Mouse (Mus musculus) CD8-positive naive resting alpha-beta T cell, adult 2 months (primary cell): ENCODE results near the gene Tmigd3.
"Not testable (repeated sequence)": the region's sequence is repeated elsewhere in the genome, so short reads cannot be mapped to it uniquely, and the experiment has no call there.

Experiments
- DNase-seq, 2 experiments: peaks; one replicate each; pipeline ENCODE4 v3.0.0; 2022; ENCODE audit warnings: low read depth in 2 of 2, low spot score in 2 of 2

Gene Tmigd3

GRCm38 (mm10) chr3:105899394-105900147, 28.9 kb downstream of the Tmigd3 start:
- DNase-seq: peak; percentile 74 to 82

DNA sequence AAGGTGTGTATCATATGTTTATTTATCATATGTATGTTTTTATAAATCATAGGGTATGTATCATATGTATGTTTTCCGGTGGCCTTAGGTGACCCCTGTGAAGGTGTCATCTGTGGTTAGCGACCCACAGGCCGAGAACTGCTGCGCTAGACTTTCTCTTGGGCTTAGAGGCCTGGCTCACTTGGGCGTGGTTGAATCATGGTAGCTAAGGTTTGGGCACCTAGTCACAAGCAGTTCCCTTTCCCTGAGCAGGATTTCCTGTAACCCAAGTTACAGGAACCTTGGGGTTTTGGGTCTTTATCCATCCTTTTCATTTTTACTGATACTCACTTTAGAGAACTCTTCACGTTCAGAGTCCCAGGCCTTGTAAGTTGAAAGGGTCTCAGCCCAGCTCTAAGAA, 29.6 kb downstream of the Tmigd3 start:
- DNase-seq: no peak

GRCm38 (mm10) chr3:105900716-105901115, 30.0 kb downstream of the Tmigd3 start:
- DNase-seq: peak in 1 of 2 experiments; percentile 29

GRCm38 (mm10) chr3:105901468-105901867, 30.8 kb downstream of the Tmigd3 start:
- no peak for DNase-seq

GRCm38 (mm10) chr3:105904213-105904612, 33.5 kb downstream of the Tmigd3 start:
- DNase-seq: no peak

GRCm38 (mm10) chr3:105904721-105905120, 34.0 kb downstream of the Tmigd3 start:
- DNase-seq: no peak

- DNase-seq: no peak
Observed at GRCm38 (mm10) chr3:105907956-105908655, 37.4 kb downstream of the Tmigd3 start.

DNA sequence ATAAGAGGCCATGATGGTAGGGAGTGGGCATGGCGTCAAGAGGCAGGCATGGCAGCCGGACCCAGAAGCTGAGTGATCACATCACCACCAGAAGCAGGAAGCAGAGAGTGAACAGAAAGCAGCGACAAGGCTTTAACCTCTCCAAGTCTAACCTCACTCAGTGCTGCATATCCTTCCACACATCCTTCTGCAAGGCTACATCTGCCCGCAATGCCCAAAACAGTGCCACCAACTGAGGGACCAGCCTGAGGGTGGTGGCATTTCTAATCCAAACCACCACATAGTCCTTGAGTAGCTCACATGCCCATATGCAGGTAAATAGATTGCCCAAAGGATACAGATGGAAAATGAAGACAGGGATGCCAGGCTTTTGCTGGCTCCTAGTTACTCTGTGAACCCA, 38.3 kb downstream of the Tmigd3 start:
- no peak for DNase-seq

- DNase-seq: peak in 1 of 2 experiments; percentile 22
Observed at GRCm38 (mm10) chr3:105910519-105911190, 40.0 kb downstream of the Tmigd3 start.

DNA sequence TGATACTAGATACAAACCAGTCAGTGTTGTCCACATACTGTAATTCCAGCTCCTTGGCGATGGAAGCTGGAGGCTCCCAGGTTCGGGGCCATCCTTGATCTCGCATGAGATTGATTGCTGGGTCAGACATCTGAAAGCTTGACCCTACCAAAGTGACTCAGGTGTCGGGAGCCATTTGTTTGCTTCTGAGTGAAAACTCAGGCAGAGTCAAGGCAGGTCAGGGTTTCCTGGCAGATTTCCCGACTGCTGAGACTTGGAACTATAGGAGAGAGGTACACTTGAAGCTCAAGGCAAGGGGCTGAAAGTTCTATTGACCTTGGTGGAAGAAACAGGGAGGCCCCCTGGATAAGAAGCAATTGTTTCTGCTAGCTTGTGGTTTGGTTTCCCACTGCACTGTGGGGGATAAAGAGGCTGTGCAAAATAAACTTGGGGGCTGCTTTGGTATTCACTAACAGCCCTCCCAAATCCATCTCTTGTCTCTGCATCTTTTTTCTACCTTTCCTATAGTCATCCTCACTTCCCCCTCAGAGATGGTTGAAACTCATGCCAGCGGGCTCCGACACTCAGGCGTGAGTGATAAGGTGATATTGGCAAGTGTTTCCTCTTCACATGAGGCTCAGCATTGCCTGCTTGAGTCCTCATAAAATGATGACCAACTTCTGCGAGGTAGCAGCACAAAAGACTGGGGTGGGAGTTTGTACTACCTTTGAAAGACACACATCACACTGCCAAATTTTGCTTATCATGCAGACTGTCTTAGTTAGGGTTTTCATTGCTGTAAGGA, 41.6 kb downstream of the Tmigd3 start:
- no peak for DNase-seq

GRCm38 (mm10) chr3:105913839-105914681, 43.4 kb downstream of the Tmigd3 start:
- no peak for DNase-seq

GRCm38 (mm10) chr3:105915281-105915680, 44.6 kb downstream of the Tmigd3 start:
- DNase-seq: no peak

GRCm38 (mm10) chr3:105916455-105916854, 45.8 kb downstream of the Tmigd3 start:
- not testable (repeated sequence) for DNase-seq

GRCm38 (mm10) chr3:105917656-105918354, 47.1 kb downstream of the Tmigd3 start:
- no peak for DNase-seq

DNA sequence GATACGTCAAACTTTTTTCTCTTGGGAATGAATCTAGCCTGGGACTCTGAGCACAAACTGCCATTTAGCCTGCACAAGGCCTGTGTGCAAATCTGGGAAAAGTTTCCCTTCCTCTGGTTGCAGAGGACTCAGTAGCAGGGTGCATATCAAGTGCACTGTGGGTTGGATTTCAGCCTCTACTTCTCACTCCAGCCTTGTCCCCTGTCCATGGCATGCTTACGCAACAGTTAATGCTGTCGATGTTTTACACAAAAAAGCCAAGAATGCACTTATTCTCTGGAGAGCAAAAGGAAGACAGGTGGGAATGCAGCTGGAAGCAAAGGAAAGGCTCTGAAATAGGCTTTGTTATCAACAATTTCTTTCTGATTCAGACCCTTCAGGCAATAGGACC, 47.6 kb downstream of the Tmigd3 start:
- DNase-seq: no peak

DNA sequence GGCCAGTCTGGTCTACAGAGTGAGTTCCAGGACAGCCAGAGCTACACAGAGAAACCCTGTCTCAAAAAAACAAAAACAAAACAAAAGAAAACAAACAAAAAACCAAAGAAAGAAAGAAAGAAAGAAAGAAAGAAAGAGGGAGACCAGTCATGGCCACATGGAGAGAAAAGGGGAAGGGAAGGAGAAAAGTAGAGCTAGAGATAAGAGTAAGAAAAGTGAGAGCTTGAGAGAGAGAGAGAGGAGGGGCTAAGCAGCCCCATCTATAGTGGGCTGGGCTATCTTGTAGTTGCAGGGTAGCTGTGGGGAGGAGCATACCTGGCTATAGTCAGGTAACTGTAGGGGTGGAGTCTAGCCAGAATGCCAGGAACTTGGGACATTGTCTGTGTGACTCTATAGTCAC, 50.0 kb downstream of the Tmigd3 start:
- DNase-seq: not testable (repeated sequence)

DNA sequence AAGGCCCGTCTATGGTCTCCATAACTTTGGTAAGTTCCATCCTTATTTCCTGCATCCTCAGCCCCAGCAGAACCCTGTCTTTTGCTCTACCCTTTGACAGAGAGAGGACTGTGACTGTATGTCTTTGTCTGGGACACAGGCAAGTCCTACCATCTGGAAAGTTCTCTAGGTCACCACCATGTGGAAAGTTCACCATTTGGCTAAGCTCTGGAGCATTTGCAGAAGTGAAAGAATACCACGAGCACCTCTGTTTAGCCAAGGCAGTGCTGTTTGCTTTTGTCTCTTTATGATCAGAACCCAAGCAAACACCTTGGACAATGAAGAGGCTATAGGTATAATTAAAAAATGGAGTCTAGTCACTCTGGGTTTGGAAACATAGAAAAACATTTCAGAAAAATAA, 51.3 kb downstream of the Tmigd3 start:
- DNase-seq: no peak

GRCm38 (mm10) chr3:105924616-105925015, 53.9 kb downstream of the Tmigd3 start:
- DNase-seq: no peak

- DNase-seq: no peak
Observed at GRCm38 (mm10) chr3:105927561-105928194, 57.0 kb downstream of the Tmigd3 start.
